Mouse (Mus musculus) cerebellum, adult 9-10 months (tissue): ENCODE measurements around the gene Rbfox3.
"Not testable (repeated sequence)": the region's sequence is repeated elsewhere in the genome, so short reads cannot be mapped to it uniquely, and the experiment has no call there.

Experiments used
- DNase-seq: peaks from one replicate; pipeline ENCODE4 v3.0.0; 2022

The Rbfox3 gene

DNA sequence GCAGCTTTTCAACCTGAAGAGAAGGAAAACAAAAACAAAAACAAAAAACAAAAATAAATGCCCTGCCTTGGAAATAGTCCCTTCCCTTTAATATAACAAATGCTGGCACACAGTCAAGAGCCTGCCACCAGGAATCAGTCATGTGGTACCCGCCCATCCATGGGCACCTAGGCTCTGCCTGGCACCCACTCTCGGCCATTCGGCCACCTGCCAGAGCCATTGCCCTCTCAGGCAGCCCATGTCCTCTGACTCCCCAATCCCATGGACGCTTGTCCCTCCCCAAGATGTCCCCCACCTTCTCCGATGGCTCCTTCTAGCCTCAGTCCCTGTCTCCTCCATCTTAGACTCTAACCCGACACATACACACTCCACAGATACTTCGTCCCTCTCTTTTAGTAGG lies 100.0 kb downstream of the Rbfox3 start:
- DNase-seq, result peak; percentile 70

DNA sequence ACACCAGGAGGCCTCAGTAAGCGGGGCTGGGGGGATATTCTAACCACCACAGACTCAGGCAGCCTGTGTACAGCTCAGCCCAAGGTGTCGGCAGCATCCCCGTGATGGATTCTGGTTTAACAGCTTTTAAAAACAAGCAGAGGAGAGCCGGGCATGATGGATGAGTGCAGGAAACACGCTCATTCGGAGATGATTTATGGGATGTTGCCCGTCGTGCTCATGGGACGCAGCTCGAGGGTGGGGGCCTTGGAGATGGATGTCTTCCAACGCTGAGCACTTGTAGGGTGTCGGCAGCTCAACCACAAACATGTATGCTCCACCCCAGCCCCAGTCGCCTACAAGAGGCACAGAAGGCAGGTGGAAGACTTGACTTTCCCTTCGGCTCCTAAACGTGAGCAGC lies 103.9 kb downstream of the Rbfox3 start:
- no peak for DNase-seq

DNA sequence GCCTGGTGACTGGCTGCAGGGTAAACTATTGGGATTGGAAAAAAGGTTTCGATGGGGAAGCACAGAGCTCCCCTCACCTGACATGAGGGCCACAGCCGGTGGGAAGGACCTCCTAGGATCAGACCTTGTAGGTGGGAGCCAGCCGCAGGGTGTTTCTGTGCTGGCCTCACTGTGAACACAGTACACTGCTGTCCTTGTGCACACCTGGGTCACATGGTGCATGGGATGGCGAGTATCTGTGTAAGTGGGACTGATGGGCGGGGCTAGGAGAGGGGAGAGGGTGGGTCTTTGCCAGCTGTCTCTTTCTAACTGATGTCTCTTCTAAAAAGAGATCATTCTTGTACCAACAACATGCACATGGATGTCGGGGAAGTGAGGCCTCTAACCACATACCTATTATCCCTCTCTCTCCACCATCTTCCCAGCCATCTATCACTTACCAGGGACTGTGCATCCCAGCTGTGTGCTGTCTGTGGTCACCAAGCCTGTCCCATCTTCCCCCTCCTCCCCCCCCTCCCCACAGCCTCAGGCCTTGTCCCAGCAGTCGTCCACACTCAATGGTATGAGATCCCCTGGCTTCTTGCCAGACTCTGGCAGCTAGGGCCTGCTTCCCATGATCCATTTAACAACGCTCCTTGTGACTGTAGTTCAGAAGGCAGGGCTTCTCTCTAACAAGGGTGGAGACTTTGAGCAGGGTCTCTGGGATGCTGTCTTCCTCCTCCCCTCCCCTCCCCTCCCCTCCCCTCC lies 116.4 kb downstream of the Rbfox3 start:
- DNase-seq, result peak; percentile 66

DNA sequence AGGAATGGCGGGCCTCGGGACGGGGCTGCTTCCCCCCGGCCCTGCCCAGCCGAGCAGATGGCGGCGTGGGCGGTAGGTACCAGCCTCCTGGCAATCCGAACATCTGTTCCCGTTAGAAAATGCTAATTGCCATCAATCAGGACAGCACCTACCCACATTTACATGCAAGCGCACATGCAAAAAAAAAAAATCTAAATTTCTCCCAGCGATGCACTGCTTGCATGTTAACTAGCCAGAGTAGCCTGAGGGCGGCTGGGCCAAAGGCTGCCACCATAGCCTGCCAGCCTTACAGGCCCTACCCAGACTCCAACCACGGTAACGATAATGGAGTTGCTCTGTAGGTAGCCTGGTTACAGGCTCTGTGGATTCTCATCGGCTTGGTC lies 117.8 kb downstream of the Rbfox3 start:
- DNase-seq, result peak; percentile 76

DNA sequence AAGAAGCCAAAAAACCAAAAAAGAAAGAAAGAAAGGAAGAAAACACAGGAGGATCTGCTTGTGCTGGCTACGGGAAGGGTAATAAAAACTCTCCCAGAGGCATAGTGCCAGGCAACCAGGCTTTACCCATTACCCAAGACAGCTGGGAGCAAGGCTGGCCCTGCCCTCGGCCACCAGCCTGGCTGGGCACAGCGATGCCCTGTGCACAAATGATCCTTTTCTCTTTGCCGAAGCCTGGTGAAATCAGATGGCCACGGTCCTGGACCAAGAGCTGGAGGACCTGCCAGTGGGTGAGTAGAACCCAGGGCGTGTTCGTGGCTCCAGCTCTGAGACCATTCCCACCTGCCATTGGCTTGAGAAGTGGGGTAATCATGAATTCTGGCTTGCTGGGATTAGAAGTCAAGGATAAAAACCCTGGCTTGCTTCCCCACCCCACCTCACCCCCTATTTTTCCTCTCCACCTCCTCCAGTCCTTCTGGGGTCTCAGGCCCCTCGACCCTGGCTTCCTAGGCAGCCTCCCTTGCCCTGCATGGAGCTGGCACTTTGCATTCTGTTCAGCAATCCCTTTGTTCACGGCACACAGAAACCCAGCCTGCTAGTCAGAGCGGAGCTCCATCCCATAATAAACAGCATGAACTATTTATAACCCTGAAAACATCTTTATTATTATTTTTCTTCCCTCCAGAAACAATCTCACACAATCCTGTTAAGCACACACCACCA lies 118.3 kb downstream of the Rbfox3 start:
- DNase-seq, result peak; percentile 82

DNA sequence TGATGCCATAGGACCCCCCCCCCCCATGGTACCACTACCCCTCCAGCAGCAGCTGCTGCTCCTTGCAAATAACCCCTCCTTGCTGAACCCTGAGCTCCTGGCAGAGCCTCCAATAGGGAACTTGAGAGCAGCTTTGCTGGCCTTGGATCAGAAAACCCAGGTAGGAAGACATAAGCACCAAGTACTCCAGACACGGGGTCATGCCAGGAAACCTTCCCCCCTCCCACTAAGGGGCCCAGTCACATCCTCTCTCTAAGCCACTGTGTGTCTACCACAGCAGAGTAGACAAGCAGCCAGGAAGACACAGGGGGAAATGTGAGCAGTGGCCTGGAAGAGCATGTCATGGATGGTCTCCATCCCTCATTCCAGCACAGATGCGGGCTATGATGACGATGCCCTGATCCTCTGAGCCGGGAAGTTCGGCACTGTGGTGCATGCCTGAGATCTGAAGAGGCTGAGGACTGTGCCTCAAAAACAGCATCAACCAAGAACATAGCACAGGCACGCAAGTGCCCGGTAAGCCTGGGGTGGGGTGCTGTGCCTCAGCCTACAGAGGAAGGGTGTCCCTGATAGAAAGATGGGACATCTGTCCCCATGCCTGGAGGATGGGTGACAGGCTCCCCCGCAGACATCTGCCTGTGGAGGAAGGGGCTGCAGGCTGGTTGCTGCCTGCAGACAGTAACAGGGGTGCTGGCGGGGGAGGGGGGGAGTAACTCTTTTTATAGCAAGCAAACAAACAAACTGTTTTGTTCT lies 119.1 kb downstream of the Rbfox3 start:
- DNase-seq, result peak; percentile 61

DNA sequence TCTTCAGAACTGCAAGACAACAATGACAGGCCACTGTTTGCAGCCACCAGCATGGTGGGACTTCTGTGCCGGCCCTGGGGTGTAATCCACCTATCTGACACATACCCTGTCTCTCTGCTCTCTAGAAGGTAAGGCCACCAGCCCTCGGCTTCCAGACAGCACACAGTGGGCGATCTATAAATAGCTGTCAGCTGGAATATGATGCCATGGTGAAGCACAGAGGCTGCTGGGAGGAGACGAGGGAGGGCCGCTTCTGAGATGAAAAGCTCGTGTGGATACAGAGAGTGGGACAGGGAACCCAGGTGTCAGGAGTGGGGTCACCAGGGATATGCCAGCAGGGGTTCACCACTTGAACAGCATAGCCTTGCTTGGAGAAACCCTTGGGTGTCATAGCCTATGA lies 120.0 kb downstream of the Rbfox3 start:
- no peak for DNase-seq

DNA sequence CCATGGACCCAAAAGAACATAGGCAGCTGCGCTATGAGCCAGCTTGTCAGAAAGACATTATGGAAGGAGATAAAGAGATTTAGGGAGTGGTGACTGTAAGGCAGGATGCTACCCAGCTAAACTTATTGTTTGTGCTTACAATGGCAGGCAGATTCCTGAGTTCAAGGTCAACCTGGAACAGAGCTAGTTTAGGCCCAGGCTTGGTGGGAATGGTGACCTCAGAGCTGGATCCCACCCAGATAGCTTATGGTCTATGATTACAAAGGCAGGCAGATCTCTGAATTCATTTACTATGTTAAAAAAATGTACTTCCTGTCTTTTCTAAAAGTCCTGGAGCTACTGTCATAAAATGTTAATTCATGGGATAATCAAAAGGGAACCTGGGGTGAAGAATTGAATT lies 123.3 kb downstream of the Rbfox3 start:
- no peak for DNase-seq

DNA sequence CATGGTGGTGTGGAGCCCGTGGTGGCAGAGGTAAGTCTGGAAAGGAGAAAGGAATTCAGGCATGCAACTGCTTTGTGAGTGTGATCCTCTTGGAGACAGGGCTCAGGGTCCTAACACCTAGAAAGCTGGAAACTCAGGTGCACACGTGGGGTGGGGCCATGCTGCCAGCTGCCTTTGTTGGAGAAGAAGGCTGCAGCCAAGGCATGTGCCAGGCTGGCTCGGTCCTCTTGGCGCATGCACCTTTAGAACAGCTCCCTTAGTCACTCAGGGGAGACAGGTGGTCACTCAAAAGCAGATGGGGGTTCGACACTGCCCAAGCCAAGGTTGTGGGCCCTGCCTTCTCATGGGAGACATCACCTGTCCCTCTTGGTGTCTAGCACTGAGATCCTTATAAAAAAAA lies 128.7 kb downstream of the Rbfox3 start:
- no peak for DNase-seq

DNA sequence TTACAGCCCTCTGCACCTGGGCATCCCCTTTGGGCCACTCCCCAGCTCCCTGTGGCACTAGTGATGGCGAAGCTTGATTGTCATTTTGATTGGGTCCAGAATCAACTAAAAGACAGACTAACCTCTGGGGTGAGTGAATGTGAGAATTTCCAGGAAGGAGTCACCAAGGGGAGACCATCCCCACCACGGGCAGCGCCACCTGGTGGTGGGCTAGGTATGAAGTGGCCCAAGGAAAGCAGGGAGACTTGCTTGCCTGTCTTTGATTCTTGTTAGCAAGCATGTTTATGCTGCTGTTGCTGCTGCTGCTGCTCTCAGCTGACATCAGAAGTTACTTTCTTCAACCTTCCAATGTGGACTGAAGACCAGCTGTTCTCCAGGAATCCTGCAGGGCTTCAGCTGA lies 135.6 kb downstream of the Rbfox3 start:
- DNase-seq, result no peak

DNA sequence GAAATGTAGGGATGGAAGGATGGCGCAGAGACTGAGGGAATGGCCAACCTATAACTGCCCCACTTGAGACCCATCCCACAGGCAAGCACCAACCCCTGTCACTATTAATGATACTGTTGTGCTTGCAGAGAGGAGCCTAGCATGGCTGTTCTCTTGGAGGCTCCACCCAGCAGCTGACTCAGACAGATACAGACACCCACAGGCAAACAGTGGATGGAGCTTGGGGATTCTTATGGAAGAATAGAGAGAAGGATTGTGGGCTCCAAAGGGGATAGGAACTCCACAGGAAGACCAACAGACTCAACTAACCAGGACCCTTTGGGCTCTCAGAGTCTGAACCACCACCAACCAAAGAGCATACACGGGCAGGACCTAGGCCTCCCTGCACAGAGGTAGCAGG lies 136.6 kb downstream of the Rbfox3 start:
- not testable (repeated sequence) for DNase-seq

DNA sequence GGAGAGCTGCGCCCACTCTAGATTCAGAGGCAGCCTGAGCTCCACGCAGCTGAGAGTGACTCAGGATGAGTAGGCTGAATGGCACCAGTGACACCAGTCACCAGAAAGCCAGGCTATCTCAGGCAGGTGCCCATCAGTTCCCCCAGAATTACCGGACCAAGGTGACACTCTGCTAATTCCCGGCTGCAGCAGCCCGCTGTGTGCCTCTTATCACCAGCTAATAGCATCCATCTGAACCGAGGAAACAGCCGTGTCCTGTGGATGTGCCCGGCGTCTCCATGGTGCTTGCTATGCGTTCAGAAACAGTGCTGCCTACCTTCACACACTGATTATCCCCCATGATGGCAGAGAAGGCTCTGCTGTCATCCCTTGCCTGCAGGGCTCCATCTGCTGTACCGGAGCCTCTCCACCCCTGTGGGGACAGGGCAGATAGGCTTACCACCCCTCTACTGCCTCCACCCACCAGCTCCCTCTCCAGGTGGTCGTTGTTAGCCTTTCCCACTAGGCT lies 138.3 kb downstream of the Rbfox3 start:
- DNase-seq, result no peak

DNA sequence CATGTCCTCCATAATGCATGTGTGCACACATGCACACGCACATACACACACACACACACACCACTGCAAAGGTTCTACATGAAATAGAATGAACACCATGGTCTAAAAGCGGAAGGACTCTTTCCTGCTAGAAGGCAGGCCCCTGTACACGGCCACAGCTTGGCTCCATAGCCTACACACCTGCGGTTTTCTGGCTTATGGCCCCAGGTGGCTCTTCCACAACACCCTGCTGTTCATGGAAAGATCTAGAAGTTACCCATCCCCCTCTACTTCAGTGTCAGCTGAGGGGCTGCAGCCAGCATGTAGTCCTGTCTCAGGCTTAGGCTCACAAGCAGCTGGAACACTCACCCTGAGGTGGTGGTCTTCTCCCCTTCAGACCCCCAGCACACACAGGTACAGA lies 140.0 kb downstream of the Rbfox3 start:
- DNase-seq, result no peak

DNA sequence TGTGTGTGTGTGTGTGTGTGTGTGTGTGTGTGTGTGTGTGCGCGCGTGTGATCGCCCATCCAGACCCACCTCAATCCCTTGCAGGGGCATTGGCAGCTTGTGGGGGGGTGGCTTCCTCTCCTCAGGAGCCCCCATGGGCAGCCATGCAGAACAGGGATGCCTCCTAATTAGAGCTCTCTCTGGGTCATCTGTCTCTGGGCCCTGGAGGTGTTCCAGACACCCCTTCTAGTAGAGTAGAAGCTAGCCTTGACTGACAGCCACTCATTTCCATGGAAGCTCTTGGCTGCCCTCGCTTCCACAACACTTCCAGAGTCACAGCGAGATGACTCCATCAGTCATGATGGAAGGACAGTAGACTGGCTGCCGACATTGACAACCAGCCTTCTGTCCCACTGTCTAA lies 140.6 kb downstream of the Rbfox3 start:
- DNase-seq, result no peak

DNA sequence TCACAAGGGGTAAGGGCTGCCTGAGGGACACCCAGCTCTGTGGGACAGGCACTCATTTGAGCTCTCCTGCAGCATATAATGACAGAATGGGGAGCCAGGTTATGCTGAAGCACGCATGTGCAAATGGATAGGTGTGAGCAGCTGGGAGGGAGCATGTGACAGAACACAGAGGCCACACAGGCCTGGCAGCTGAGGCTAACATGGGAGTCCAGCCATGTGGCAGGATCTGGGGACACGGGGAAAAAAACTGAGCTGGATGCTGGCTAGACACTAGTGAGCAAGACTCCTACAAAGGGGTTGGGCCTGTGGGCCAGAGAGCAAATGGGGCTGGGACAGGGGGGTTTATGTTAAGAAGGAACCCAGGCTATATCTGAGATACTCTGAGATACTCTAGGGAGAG lies 141.9 kb downstream of the Rbfox3 start:
- DNase-seq, result no peak

DNA sequence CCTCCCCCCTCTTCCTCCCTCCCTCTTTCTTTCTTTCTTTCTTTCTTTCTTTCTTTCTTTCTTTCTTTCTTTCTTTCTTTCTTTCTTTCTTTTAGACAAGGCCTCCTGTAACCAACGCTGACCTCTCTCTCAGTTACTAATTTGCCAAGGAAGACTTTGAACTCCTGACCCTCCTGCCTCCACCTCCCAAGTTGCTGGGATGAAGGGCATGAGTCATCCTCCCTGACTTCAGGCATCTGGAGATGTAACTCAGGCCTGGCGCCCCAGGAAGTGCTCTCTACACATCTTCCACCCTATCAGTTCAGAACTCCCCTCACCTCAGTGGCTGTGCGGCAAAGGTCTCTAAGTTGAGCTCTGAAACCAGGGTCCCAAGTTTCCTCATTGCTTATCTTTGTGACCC lies 143.0 kb downstream of the Rbfox3 start:
- no peak for DNase-seq

DNA sequence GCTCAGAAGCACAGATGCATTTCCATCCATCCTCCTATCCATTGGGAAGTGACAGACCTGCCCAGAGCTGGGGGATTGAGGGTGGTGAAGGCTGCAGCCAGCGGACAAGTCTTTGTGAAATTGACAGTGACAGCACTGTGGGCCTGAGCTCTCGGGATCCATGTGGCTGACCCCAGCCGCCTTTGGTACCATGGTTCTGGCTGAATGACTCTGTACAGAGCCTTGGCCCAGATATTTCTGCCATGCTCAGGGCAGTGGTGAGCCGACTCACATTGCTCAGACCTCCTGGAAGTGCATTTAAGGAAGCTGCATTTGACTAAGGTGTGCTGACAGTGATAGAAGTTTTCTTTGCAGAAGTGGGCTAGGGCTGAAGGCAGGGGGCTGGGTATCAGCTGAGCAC lies 144.0 kb downstream of the Rbfox3 start:
- no peak for DNase-seq

DNA sequence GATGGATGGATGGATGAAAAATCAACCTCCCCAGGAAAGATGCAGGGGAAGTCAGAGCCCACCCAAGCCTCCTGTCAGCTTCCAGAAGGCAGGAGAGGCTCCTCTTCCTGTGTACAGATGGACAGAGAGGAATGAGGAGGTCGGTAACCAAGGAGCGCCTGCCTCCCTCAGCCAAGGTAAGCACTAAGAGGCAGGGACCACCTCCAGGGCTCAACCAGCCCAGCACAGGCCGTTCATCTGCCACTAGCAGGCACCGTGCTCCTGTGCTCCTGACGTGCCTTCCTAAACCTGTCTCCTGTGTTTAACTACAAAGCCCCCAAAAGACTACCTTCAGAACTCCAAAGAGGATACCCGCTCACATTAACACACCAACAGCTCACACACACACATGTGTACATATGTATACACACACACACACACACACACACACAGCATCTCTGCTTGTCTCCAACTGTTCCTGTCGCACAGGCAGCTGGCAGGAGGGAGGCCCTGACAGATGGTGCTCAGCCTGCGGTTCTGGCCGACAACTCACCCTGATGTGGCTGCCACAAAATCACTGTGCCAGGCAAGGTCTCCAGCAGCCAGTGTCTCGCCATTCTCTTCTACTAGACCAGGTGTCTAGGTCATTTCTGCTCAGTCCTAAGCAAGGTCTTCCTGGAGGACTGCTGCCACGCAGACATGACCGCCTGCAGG lies 151.0 kb downstream of the Rbfox3 start:
- no peak for DNase-seq

DNA sequence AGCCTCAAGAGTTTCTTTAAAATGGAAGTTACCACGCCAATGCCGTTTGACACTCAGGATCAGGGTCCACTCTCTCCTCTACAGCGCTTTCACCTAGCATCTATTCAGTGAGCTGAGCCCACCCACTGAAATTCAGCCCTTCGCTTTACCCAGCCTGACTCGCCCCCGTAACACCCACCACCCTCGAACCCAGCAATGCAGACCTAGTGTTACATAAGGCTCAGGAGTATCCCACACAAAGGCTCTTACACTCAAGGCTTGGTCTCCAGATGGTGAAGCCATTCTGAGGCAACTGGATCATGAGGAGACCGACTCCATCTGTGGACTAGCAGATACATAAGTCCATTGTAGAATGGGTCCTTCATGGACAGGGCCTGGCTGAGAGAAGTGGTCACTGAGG lies 152.2 kb downstream of the Rbfox3 start:
- DNase-seq, result no peak

DNA sequence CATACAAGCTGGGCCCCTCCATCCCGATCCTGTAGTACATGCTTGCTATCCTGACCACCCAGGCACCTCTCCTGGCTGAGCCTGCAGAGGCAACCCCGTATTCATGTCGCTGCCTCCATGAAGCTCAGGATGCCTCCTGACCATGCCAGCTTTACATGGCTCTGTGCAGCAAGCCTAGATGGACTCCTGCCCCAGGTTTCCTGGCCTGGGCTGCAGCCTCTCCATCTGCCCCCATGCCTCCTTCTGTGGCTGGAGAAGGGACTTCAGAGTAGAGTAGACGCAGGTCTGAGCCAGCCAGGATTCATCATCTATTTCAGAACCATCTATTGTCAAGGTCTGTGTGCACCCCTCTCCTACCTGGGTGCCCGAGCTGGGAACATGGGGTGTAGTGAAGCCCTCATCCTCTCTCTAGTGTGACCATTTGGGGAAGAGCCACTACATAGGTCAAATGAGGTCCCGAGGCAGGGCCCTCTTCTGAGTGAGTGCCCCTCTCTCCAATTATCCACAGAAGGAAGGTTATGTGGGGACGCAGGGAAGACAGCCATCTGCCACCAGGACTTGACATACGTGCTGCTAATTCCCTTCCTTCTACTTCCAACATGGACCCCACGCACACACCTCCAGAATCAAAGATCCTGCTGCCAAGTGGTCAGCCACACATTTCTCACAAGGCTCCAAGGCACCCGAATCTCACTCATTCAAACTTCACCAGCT lies 153.0 kb downstream of the Rbfox3 start:
- DNase-seq, result peak; percentile 91

DNA sequence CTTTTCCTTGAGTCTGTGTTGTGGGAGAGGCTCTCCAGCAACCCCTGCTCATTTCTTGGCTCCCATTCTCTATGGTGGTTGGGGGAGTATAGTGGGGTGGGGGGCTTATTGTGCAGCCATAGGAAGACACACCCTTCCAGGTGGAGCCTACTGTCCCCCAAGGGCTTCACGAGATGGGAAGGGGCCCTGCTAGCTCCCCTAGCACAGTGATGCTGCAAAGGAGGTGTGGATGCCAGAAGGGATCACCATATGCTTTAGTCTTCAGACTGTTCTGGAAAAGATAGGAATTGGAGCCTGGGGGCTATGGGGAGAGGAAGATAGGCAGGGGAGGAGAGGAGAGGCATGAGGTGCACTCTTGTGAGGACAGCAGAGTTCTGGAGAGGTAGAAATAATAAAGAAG lies 153.9 kb downstream of the Rbfox3 start:
- no peak for DNase-seq

DNA sequence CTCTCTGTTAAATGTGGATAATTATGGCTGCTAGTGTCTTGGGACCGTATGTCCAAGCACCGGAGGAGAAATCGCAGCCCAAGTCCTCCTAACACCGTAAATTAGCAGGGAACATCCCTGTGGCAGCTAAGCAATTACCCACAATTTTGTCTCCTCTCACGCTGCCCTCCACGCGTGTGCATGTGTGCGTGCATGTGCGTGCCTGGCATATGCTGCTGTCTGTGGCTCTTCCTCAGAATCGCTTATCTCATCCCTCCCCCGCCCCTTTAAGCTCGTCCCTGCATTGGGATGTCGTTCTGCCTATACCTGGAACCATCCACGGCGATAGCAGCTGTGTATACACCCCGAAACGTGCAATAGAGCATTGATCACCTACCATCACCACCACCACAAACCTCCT lies 156.4 kb downstream of the Rbfox3 start:
- no peak for DNase-seq

DNA sequence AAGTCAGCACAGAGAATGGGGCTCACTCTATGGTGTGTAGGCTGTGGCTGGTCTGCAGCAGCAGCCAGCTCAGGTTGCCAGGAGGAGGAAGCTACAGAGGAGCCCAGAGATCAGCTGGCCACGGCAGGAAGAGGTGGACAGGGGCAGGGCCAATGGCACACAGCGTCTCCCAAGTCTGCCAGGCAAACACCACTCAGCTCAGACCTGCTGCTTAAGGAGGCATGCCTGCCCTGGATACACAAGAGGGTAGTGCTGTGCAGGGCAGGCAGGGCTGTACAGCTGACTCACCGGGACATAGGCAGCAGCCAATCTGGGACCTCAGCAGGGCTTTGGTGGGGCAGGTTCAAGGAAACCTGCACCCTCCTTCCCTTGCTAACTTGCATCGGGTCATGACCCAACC lies 156.9 kb downstream of the Rbfox3 start:
- DNase-seq, result no peak
